Mouse (Mus musculus) heart, embryonic 12.5 days (tissue): ENCODE data around the gene Ccdc61. TPM values are rescaled to one million over a fixed set of nuclear protein-coding genes. Genes with fewer than 3 reads are reported as not detected.
A peak's percentile ranks its signal among the peaks of the same experiment; 100 is the strongest.

Source experiments
- ATAC-seq: fragments of 200-750 bp; cut with Nextera tagmentation; 2 replicates; pipeline ENCODE4 v1.8.0; 2017; ENCODE audit warnings: moderate TSS enrichment, moderate library complexity; ENCODE audit not compliant: insufficient number of reproducible peaks, low FRiP score
- H3K27ac ChIP-seq: fragments of 300-500 bp; sonication (generic); 2 replicates; pipeline ENCODE4 v1.5.1; 2016; ENCODE audit warnings: mild to moderate bottlenecking, moderate library complexity; ENCODE audit not compliant: poor library complexity, severe bottlenecking
- H3K27me3 ChIP-seq: fragments of 300-500 bp; sonication (generic); replicated peaks from 2 replicates; pipeline ENCODE4 v1.6.1; 2016; ENCODE audit warnings: mild to moderate bottlenecking, moderate library complexity
- H3K36me3 ChIP-seq: fragments of 300-500 bp; sonication (generic); 2 replicates; pipeline ENCODE4 v1.6.1; 2016; ENCODE audit warnings: mild to moderate bottlenecking, moderate library complexity
- H3K4me1 ChIP-seq: fragments of 300-500 bp; sonication (generic); replicated peaks from 2 replicates; pipeline ENCODE4 v1.6.1; 2016; ENCODE audit warnings: mild to moderate bottlenecking
- H3K4me2 ChIP-seq: fragments of 300-500 bp; sonication (generic); 2 replicates; pipeline ENCODE4 v1.6.1; 2016; ENCODE audit warnings: mild to moderate bottlenecking, moderate library complexity
- H3K4me3 ChIP-seq: fragments of 300-500 bp; sonication (generic); 2 replicates; pipeline ENCODE4 v1.5.1; 2016; ENCODE audit warnings: mild to moderate bottlenecking
- H3K9ac ChIP-seq: fragments of 300-500 bp; sonication (generic); 2 replicates; pipeline ENCODE4 v1.6.1; 2016; ENCODE audit warnings: mild to moderate bottlenecking, moderate library complexity
- H3K9me3 ChIP-seq: fragments of 300-500 bp; sonication (generic); replicated peaks from 2 replicates; pipeline ENCODE4 v1.6.1; 2016; ENCODE audit warnings: mild to moderate bottlenecking, moderate library complexity
- WGBS: fragments of 180-500 bp; shearing (Covaris S2); methylation state at CpG from one replicate; pipeline ENCODE4 v1.1.7; 2016; 5-methylcytosine and 5-hydroxymethylcytosine counted together
- polyA plus RNA-seq: library from polyadenylated mRNA; unstranded; fragments of >200 nt; fragmentation: Nextera tagmentation; extraction: Ambion mirVana; gene quantifications from 2 replicates; pipeline ENCODE4 v1.2.1, GENCODE M21; 2016

Gene Ccdc61
- polyA plus RNA-seq, result 23.3 and 24.0 TPM in 2 replicates

DNA sequence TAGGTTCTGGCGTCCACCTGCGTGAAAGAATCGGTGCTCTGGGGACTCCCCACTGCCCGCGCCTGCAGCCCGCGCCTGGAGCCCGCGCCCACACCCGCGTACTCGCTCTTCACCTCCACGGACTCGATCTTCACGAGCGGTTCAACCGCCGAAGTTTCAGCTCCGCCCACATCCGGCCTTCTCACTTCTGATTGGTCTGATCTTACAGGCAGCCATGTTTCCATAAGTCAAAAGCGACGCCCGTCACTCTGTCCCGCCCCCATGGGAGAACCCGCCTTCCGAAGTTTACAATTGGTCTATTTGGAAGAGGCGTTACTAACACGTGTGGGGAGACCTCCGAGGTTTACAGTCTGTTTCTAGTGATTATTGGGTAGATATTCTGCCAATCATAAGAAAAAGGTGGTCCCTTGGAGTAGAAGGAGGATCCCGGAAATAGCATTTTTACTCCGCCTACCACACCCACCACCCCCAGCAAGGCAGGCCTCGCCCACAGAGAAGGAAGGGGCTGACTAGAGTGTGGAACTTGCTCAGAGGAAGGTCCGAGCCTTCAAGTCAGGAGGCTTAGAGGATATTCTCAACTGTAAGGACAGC is at the start of gene Ccdc61:
TSS of gene Ccdc61 (minus strand) at position 175 of the 591 bp plus-strand sequence.
- Histone ChIP-seq H3K27me3 (no peaks in the 10 kb centered on the region), H3K4me2 (peak within 1 kb of the TSS; percentile 70), H3K9ac (peak within 1 kb of the TSS; percentile 82), H3K4me3 (peak within 1 kb of the TSS; percentile 82), H3K9me3 (0 out of 2 replicates have a peak, but pooled peaks cover 4% of the 10 kb centered on the region), H3K4me1 (peaks cover 13% of the 10 kb centered on the region), H3K36me3 (0 out of 2 replicates have a peak, but pooled peaks cover 5% of the 10 kb centered on the region), H3K27ac (no peak within 1 kb of the TSS)
- WGBS, result under 1% methylated on average over 33 of the region's 33 CpGs
- peak; percentile 100 for ATAC-seq

GRCm38 (mm10) chr7:18959446-18959845 is 49.2 kb upstream of the Ccdc61 start:
- peak; percentile 47 for ATAC-seq
- peak overlapping the region; percentile 41 for H3K4me2 ChIP-seq
- peaks cover 68% of the 10 kb centered on the region for H3K27me3 ChIP-seq
- H3K9ac ChIP-seq, result no peak overlapping the region
- H3K4me3 ChIP-seq, result no peak overlapping the region
- 38% methylated on average over 8 of the region's 8 CpGs for WGBS
- no peaks in the 10 kb centered on the region for H3K9me3 ChIP-seq
- peaks cover 27% of the 10 kb centered on the region for H3K4me1 ChIP-seq
- H3K36me3 ChIP-seq, result no peaks in the 10 kb centered on the region
- 0 out of 2 replicates have a peak overlapping the region, but pooled peaks have one; percentile 11 for H3K27ac ChIP-seq

DNA sequence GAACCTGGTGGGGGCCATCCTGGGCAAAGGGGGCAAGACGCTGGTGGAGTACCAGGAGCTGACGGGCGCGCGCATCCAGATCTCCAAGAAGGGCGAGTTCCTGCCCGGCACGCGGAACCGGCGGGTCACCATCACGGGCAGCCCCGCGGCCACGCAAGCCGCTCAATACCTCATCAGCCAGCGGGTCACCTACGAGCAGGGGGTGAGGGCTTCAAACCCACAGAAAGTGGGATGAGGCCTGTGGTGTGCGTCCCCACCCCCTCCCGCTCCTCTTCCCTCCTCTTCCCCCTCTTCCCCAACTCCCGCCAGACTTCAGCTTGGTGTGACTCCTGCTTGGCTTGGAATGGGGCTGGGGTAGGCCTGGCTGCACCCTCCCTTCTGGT is 48.2 kb upstream of the Ccdc61 start:
- Histone ChIP-seq H3K36me3 (no peaks in the 10 kb centered on the region), H3K9me3 (no peaks in the 10 kb centered on the region), H3K4me2 (peak overlapping the region; percentile 96), H3K4me3 (peak overlapping the region; percentile 67), H3K4me1 (peaks cover 25% of the 10 kb centered on the region), H3K27ac (peak overlapping the region; percentile 30; the same call in 1 of the 2 replicates), H3K9ac (peak overlapping the region; percentile 76), H3K27me3 (peaks cover 58% of the 10 kb centered on the region)
- ATAC-seq, result 0 out of 2 replicates have a peak, but pooled peaks have one; percentile 14
- 1% methylated on average over 9 of the region's 21 CpGs for WGBS

DNA sequence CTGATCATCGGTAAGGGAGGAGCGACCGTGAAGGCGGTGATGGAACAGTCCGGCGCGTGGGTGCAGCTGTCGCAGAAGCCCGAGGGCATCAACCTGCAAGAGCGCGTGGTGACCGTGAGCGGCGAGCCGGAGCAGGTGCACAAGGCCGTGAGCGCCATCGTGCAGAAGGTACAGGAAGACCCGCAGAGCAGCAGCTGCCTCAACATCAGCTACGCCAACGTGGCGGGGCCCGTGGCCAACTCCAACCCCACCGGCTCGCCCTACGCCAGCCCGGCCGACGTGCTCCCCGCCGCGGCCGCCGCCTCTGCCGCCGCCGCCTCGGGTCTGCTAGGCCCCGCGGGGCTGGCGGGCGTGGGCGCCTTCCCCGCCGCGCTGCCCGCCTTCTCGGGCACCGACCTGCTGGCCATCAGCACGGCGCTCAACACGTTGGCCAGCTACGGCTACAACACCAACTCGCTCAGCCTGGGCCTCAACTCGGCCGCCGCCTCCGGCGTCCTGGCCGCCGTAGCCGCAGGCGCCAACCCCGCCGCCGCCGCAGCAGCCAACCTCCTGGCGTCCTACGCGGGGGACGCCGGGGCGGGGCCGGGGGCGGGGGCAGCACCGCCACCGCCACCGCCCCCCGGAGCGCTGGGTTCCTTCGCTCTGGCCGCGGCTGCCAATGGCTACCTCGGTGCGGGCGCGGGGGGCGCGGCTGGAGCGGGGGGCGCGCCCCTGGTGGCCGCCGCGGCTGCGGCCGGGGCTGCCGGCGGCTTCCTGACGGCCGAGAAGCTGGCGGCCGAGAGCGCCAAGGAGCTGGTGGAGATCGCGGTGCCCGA is 47.6 kb upstream of the Ccdc61 start:
- peak; percentile 81 for ATAC-seq
- Histone ChIP-seq H3K27ac (0 out of 2 replicates have a peak overlapping the region, but pooled peaks have one; percentile 30), H3K4me2 (peak overlapping the region; percentile 96), H3K9me3 (no peaks in the 10 kb centered on the region), H3K27me3 (peaks cover 52% of the 10 kb centered on the region), H3K4me1 (peaks cover 19% of the 10 kb centered on the region), H3K36me3 (no peaks in the 10 kb centered on the region), H3K4me3 (peak overlapping the region; percentile 67), H3K9ac (peak overlapping the region; percentile 76)
- WGBS, result under 1% methylated on average over 107 of the region's 107 CpGs

- ATAC-seq, result no peak
- no peak overlapping the region for H3K4me2 ChIP-seq
Measured at GRCm38 (mm10) chr7:18951397-18951796, 41.2 kb upstream of the Ccdc61 start.

DNA sequence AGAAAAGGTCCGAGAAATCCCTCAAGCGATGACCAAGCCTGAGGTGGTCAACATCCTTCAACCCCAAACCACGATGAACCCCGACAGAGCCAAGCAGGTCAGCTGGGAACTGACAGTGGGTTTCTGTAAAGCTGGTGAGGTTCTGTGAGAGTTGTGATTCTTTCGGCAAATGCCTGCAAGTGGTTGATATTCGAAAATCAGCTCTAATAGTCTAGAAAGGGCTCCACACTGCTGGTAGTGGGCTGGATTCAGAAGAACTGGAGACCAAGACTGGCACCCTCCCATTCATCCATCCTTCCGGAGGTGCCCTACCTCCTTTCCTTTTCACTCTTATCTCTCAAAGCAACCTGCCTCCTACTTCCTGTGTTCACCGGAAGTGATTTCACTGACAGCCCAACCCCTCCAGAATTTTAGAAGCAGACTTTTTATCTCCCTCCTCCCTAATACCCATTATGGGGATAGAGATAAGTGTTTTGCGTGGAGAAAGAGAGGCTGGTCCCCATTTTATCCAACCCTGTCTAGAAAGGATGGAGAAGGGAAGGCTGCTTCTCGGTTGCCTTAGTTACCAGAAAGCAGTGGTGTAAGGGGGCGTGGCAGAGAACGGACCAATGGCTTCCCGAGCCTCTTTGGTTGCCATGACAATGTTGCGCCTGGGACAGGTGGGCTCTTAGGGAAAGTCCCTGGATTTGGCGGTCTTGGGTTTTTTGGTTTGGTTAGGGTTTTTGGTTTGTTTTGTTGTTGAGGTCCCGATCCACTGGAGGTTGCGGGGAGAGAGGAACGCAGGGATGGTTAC is 40.5 kb upstream of the Ccdc61 start:
- H3K4me2 ChIP-seq, result no peak overlapping the region
- H3K4me3 ChIP-seq, result no peak overlapping the region
- no peak overlapping the region for H3K27ac ChIP-seq
- no peak overlapping the region for H3K9ac ChIP-seq
- peaks cover 12% of the 10 kb centered on the region for H3K4me1 ChIP-seq
- peaks cover 12% of the 10 kb centered on the region; the same call in 1 of the 2 replicates for H3K27me3 ChIP-seq
- ATAC-seq, result no peak
- WGBS, result 21% methylated on average over 18 of the region's 18 CpGs
- H3K9me3 ChIP-seq, result no peaks in the 10 kb centered on the region
- H3K36me3 ChIP-seq, result no peaks in the 10 kb centered on the region

More at GRCm38 (mm10) chr7:18951397-18951796, 41.2 kb upstream of the Ccdc61 start:
- Histone ChIP-seq H3K4me1 (peaks cover 12% of the 10 kb centered on the region), H3K27me3 (peaks cover 15% of the 10 kb centered on the region), H3K27ac (no peak overlapping the region), H3K36me3 (no peaks in the 10 kb centered on the region), H3K4me3 (no peak overlapping the region), H3K9me3 (no peaks in the 10 kb centered on the region), H3K9ac (no peak overlapping the region)
- WGBS, result 11% methylated on average over 15 of the region's 15 CpGs

- Histone ChIP-seq H3K9ac (no peak overlapping the region), H3K4me1 (peaks cover 12% of the 10 kb centered on the region), H3K27me3 (peaks cover 12% of the 10 kb centered on the region; the same call in 1 of the 2 replicates), H3K4me3 (no peak overlapping the region), H3K27ac (no peak overlapping the region), H3K4me2 (no peak overlapping the region), H3K36me3 (no peaks in the 10 kb centered on the region), H3K9me3 (no peaks in the 10 kb centered on the region)
- WGBS, result 30% methylated on average over 12 of the region's 12 CpGs
- no peak for ATAC-seq
Measured at GRCm38 (mm10) chr7:18949781-18950522, 39.7 kb upstream of the Ccdc61 start.

GRCm38 (mm10) chr7:18948151-18948550 is 37.9 kb upstream of the Ccdc61 start:
- peak; percentile 63 for ATAC-seq
- Histone ChIP-seq H3K9ac (no peak overlapping the region), H3K4me2 (no peak overlapping the region), H3K36me3 (no peaks in the 10 kb centered on the region), H3K9me3 (no peaks in the 10 kb centered on the region), H3K4me1 (peaks cover 12% of the 10 kb centered on the region), H3K4me3 (no peak overlapping the region), H3K27me3 (peaks cover 15% of the 10 kb centered on the region; the same call in 1 of the 2 replicates), H3K27ac (no peak overlapping the region)
- WGBS, result 46% methylated on average over 6 of the region's 6 CpGs

- H3K36me3 ChIP-seq, result no peaks in the 10 kb centered on the region
- H3K4me3 ChIP-seq, result no peak overlapping the region
- H3K27me3 ChIP-seq, result peaks cover 13% of the 10 kb centered on the region; the same call in 1 of the 2 replicates
- H3K4me1 ChIP-seq, result no peaks in the 10 kb centered on the region
- no peak overlapping the region for H3K4me2 ChIP-seq
- no peak for ATAC-seq
- H3K27ac ChIP-seq, result no peak overlapping the region
- 52% methylated on average over 9 of the region's 9 CpGs for WGBS
- H3K9ac ChIP-seq, result no peak overlapping the region
- H3K9me3 ChIP-seq, result no peaks in the 10 kb centered on the region
Measured at GRCm38 (mm10) chr7:18942815-18943214, 32.6 kb upstream of the Ccdc61 start.

- WGBS, result 56% methylated on average over 1 of the region's 1 CpGs
- Histone ChIP-seq H3K27me3 (peaks cover 13% of the 10 kb centered on the region; the same call in 1 of the 2 replicates), H3K27ac (no peak overlapping the region), H3K9ac (no peak overlapping the region), H3K4me3 (no peak overlapping the region), H3K9me3 (no peaks in the 10 kb centered on the region), H3K4me1 (no peaks in the 10 kb centered on the region), H3K4me2 (no peak overlapping the region), H3K36me3 (no peaks in the 10 kb centered on the region)
- no peak for ATAC-seq
Measured at GRCm38 (mm10) chr7:18942376-18942775, 32.2 kb upstream of the Ccdc61 start.
